Mouse (Mus musculus): ENCODE measurements around the gene Fli1.

GRCm38 (mm10) chr9:32506161-32506560 lies 36.5 kb downstream of the Fli1 start:
- TF ChIP-seq POLR2A (IDR thresholded peaks at IDR 0.05; ENCODE audit: insufficient read depth, low read depth, low read length) = no peak
- TF ChIP-seq CTCF (IDR thresholded peaks at IDR 0.05; ENCODE audit: insufficient read depth, low read depth, low read length) = no peak

All from olfactory bulb, adult 2 months (tissue).